Mouse (Mus musculus): ENCODE results near the gene C5ar1. TPM values are rescaled to one million over a fixed set of nuclear protein-coding genes. Genes with fewer than 3 reads are reported as not detected.

C5ar1 gene
- 0.92 TPM for polyA plus RNA-seq (2015; fragmentation: Illumina TruSeq; extraction: RNeasy Lipid Tissue Mini Kit (QIAGEN cat#74804); ENCODE audit: low read depth, low replicate concordance)

GRCm38 (mm10) chr7:16259110-16259590 is at the start of gene C5ar1:
C5ar1 (minus strand) TSS chr7:16259540.

GRCm38 (mm10) chr7:16308093-16308492 is 48.8 kb upstream of the C5ar1 start, which contains the start of gene Bbc3:
Bbc3 (plus strand) TSS chr7:16308393.

GRCm38 (mm10) chr7:16286026-16286961 is 27.0 kb upstream of the C5ar1 start, which contains the start of gene Ccdc9:
Ccdc9 (minus strand) TSS chr7:16286795.

GRCm38 (mm10) chr7:16273081-16273765 is 13.9 kb upstream of the C5ar1 start, which contains the start of gene Inafm1:
Inafm1 (minus strand) TSS chr7:16273617.

GRCm38 (mm10) chr7:16244067-16244466 is 15.3 kb downstream of the C5ar1 start, which contains the start of gene C5ar2:
C5ar2 (minus strand) TSS chr7:16244154.

GRCm38 (mm10) chr7:16221582-16222272 is 37.6 kb downstream of the C5ar1 start, which contains the start of gene Dhx34:
Dhx34 (minus strand) TSS chr7:16222037.

Other genes with a start within 250 kb of the C5ar1 start
- 7.0 TPM for gene Bicra, start 211.6 kb downstream of the C5ar1 start, polyA plus RNA-seq (2015; fragmentation: Illumina TruSeq; extraction: RNeasy Lipid Tissue Mini Kit (QIAGEN cat#74804); ENCODE audit: low read depth, low replicate concordance)
- gene Zfp541, start 197.7 kb downstream of the C5ar1 start, polyA plus RNA-seq (2015; fragmentation: Illumina TruSeq; extraction: RNeasy Lipid Tissue Mini Kit (QIAGEN cat#74804); ENCODE audit: low read depth, low replicate concordance) = 0.37 TPM
- gene Napa, start 161.1 kb downstream of the C5ar1 start, polyA plus RNA-seq (2015; fragmentation: Illumina TruSeq; extraction: RNeasy Lipid Tissue Mini Kit (QIAGEN cat#74804); ENCODE audit: low read depth, low replicate concordance) = 270 TPM
- 35.9 TPM for gene Kptn, start 139.6 kb downstream of the C5ar1 start, polyA plus RNA-seq (2015; fragmentation: Illumina TruSeq; extraction: RNeasy Lipid Tissue Mini Kit (QIAGEN cat#74804); ENCODE audit: low read depth, low replicate concordance)
- gene Slc8a2, start 129.7 kb downstream of the C5ar1 start, polyA plus RNA-seq (2015; fragmentation: Illumina TruSeq; extraction: RNeasy Lipid Tissue Mini Kit (QIAGEN cat#74804); ENCODE audit: low read depth, low replicate concordance) = 115 TPM
- 45.1 TPM for gene Meis3, start 84.5 kb downstream of the C5ar1 start, polyA plus RNA-seq (2015; fragmentation: Illumina TruSeq; extraction: RNeasy Lipid Tissue Mini Kit (QIAGEN cat#74804); ENCODE audit: low read depth, low replicate concordance)
- gene Dhx34, start 37.5 kb downstream of the C5ar1 start, polyA plus RNA-seq (2015; fragmentation: Illumina TruSeq; extraction: RNeasy Lipid Tissue Mini Kit (QIAGEN cat#74804); ENCODE audit: low read depth, low replicate concordance) = 5.7 TPM
- 0.58 TPM for gene C5ar2, start 15.4 kb downstream of the C5ar1 start, polyA plus RNA-seq (2015; fragmentation: Illumina TruSeq; extraction: RNeasy Lipid Tissue Mini Kit (QIAGEN cat#74804); ENCODE audit: low read depth, low replicate concordance)
- gene Inafm1, start 14.1 kb upstream of the C5ar1 start, polyA plus RNA-seq (2015; fragmentation: Illumina TruSeq; extraction: RNeasy Lipid Tissue Mini Kit (QIAGEN cat#74804); ENCODE audit: low read depth, low replicate concordance) = 30.5 TPM
- 73.0 TPM for gene Ccdc9, start 27.3 kb upstream of the C5ar1 start, polyA plus RNA-seq (2015; fragmentation: Illumina TruSeq; extraction: RNeasy Lipid Tissue Mini Kit (QIAGEN cat#74804); ENCODE audit: low read depth, low replicate concordance)
- 4.6 TPM for gene Bbc3, start 48.9 kb upstream of the C5ar1 start, polyA plus RNA-seq (2015; fragmentation: Illumina TruSeq; extraction: RNeasy Lipid Tissue Mini Kit (QIAGEN cat#74804); ENCODE audit: low read depth, low replicate concordance)
- 109 TPM for gene Sae1, start 128.3 kb upstream of the C5ar1 start, polyA plus RNA-seq (2015; fragmentation: Illumina TruSeq; extraction: RNeasy Lipid Tissue Mini Kit (QIAGEN cat#74804); ENCODE audit: low read depth, low replicate concordance)
- gene Zc3h4, start 141.4 kb upstream of the C5ar1 start, polyA plus RNA-seq (2015; fragmentation: Illumina TruSeq; extraction: RNeasy Lipid Tissue Mini Kit (QIAGEN cat#74804); ENCODE audit: low read depth, low replicate concordance) = 19.6 TPM
- gene Tmem160, start 193.2 kb upstream of the C5ar1 start, polyA plus RNA-seq (2015; fragmentation: Illumina TruSeq; extraction: RNeasy Lipid Tissue Mini Kit (QIAGEN cat#74804); ENCODE audit: low read depth, low replicate concordance) = 66.1 TPM
- gene Npas1, start 218.2 kb upstream of the C5ar1 start, polyA plus RNA-seq (2015; fragmentation: Illumina TruSeq; extraction: RNeasy Lipid Tissue Mini Kit (QIAGEN cat#74804); ENCODE audit: low read depth, low replicate concordance) = 7.1 TPM

All from brain, adult 10 weeks (tissue).